Mouse (Mus musculus): ENCODE results near the gene Bpi. TPM values are rescaled to one million over a fixed set of nuclear protein-coding genes. Genes with fewer than 3 reads are reported as not detected.

Bpi gene
- not detected for polyA plus RNA-seq (2014; fragmentation: Illumina TruSeq; extraction: RNeasy Lipid Tissue Mini Kit (QIAGEN cat#74804); ENCODE audit: low replicate concordance)

DNA sequence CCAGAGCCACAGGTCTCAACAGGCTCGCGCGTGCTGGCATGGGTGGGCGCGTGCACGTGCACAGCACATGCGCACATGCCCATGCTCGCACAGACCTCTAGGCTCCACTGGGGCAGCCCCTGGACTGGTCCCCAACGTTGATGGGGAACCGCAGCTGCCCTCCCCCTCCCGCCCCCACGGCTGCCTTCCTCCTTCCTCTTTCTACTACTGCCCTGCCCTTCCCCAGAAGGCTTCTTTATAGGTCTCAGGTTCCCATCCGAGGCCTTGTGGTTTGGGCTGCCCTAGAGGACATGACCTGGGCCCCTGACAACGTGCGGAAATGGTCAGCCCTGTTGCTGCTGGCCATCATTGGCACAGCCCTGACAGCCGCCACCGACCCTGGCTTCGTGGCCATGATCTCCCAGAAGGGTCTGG lies at the start of gene Bpi:
Gene Bpi, plus strand, starts transcription at position 90 of the 414 bp plus-strand sequence.

GRCm38 (mm10) chr2:158228670-158229502 lies 29.0 kb upstream of the Bpi start, which contains the start of gene D630003M21Rik:
D630003M21Rik (minus strand) TSS chr2:158229222.

DNA sequence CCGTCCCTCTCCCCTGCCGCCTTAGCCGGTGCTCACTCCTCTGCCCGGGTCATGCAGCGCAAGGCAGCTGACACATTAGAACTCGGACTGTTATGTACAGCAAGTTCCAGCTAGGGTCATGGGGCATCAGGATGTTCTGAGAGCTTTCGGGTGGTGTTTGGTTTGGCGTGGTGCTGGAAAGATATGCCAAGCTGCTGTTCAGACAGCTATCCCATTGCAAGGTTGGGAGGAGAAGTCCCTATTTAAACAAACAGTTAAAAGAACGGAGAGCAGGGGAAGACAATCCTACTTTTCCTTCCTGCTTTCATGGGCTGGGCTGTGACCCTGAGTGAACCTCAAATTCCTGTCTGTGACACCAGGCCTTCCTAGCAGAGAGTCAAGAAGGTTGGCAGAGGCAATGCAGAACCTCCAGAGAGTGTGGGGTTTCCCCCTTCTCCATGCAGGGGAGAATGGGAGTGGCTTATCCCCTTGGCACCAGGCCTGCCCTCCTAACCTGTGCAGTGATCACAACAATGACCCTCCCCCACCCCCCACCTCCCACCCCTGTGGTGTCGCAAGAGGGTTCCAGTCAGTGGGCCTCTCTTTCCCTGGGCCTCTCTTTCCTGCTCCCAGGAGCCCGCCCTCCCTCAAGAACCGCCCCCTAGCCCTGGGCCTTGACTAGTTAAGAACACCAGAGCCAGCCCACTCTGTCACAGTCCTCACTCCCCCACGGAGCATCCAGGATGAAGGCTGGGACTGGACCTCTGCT lies 48.2 kb downstream of the Bpi start, which contains the start of gene Lbp:
Gene Lbp, plus strand, starts transcription at position 546 of the 748 bp plus-strand sequence.

Other genes with a start within 250 kb of the Bpi start
- 6.6 TPM for gene Tti1, start 229.7 kb upstream of the Bpi start, polyA plus RNA-seq (2014; fragmentation: Illumina TruSeq; extraction: RNeasy Lipid Tissue Mini Kit (QIAGEN cat#74804); ENCODE audit: low replicate concordance)
- 10.7 TPM for gene Rprd1b, start 229.6 kb upstream of the Bpi start, polyA plus RNA-seq (2014; fragmentation: Illumina TruSeq; extraction: RNeasy Lipid Tissue Mini Kit (QIAGEN cat#74804); ENCODE audit: low replicate concordance)
- gene Tgm2, start 111.7 kb upstream of the Bpi start, polyA plus RNA-seq (2014; fragmentation: Illumina TruSeq; extraction: RNeasy Lipid Tissue Mini Kit (QIAGEN cat#74804); ENCODE audit: low replicate concordance): 0.67 TPM
- gene D630003M21Rik, start 28.9 kb upstream of the Bpi start, polyA plus RNA-seq (2014; fragmentation: Illumina TruSeq; extraction: RNeasy Lipid Tissue Mini Kit (QIAGEN cat#74804); ENCODE audit: low replicate concordance): not detected
- 0.52 TPM for gene Lbp, start 48.4 kb downstream of the Bpi start, polyA plus RNA-seq (2014; fragmentation: Illumina TruSeq; extraction: RNeasy Lipid Tissue Mini Kit (QIAGEN cat#74804); ENCODE audit: low replicate concordance)
- 5.5 TPM for gene Snhg11, start 117.5 kb downstream of the Bpi start, polyA plus RNA-seq (2014; fragmentation: Illumina TruSeq; extraction: RNeasy Lipid Tissue Mini Kit (QIAGEN cat#74804); ENCODE audit: low replicate concordance)
- gene Ralgapb, start 151.8 kb downstream of the Bpi start, polyA plus RNA-seq (2014; fragmentation: Illumina TruSeq; extraction: RNeasy Lipid Tissue Mini Kit (QIAGEN cat#74804); ENCODE audit: low replicate concordance): 34.4 TPM
- gene Adig, start 244.5 kb downstream of the Bpi start, polyA plus RNA-seq (2014; fragmentation: Illumina TruSeq; extraction: RNeasy Lipid Tissue Mini Kit (QIAGEN cat#74804); ENCODE audit: low replicate concordance): not detected

Measured in small intestine, adult 10 weeks (tissue).